Mouse (Mus musculus) MEL (cell line): ENCODE measurements around the gene Nr2f2. TPM values are rescaled to one million over a fixed set of nuclear protein-coding genes. Genes with fewer than 3 reads are reported as not detected.

Source experiments
- DNase-seq: peaks from one replicate; pipeline ENCODE4 v3.0.0; 2011; ENCODE audit warnings: low read depth, low spot score
- H3K27ac ChIP-seq: 2 replicates; pipeline ENCODE4 v1.5.1; 2012; ENCODE audit warnings: low read depth, mild to moderate bottlenecking, control low read depth, low read length, moderate library complexity; ENCODE audit not compliant: control insufficient read depth
- H3K27me3 ChIP-seq, 2 experiments: fragments of 150-350 bp in 1 of 2; sonication (generic) in 1 of 2; 2 replicates each; pipeline ENCODE4 v1.6.1; 2012; ENCODE audit warnings: low read length in 2 of 2, mild to moderate bottlenecking in 2 of 2, improper control_type of control experiment in 1 of 2, moderate library complexity in 1 of 2; ENCODE audit not compliant: insufficient read depth in 2 of 2, control insufficient read depth in 1 of 2
- H3K36me3 ChIP-seq, 2 experiments: 2 replicates each; pipeline ENCODE4 v1.6.1; 2012 to 2014; ENCODE audit warnings: low read length in 2 of 2, improper control_type of control experiment in 1 of 2, inconsistent platforms in 1 of 2, mild to moderate bottlenecking in 1 of 2; ENCODE audit not compliant: insufficient read depth in 2 of 2, control insufficient read depth in 1 of 2
- H3K4me1 ChIP-seq, 2 experiments: fragments of 150-350 bp in 1 of 2; sonication (generic) in 1 of 2; 2 replicates each; pipeline ENCODE4 v1.6.1; 2012; ENCODE audit warnings: low read length in 2 of 2, improper control_type of control experiment in 1 of 2, mild to moderate bottlenecking in 1 of 2; ENCODE audit not compliant: insufficient read depth in 2 of 2, control insufficient read depth in 1 of 2
- H3K4me3 ChIP-seq, 2 experiments: fragments of 150-350 bp in 1 of 2; sonication (generic) in 1 of 2; 2 replicates each; pipeline ENCODE4 v1.5.1; 2012; ENCODE audit warnings: low read depth in 2 of 2, low read length in 2 of 2, mild to moderate bottlenecking in 2 of 2, moderate library complexity in 2 of 2, control low read depth in 1 of 2, improper control_type of control experiment in 1 of 2; ENCODE audit not compliant: control insufficient read depth in 1 of 2, insufficient read depth in 1 of 2
- H3K79me2 ChIP-seq: 2 replicates; pipeline ENCODE4 v1.6.1; 2012; ENCODE audit warnings: mild to moderate bottlenecking, low read length, moderate library complexity; ENCODE audit not compliant: control insufficient read depth, poor library complexity, insufficient read depth
- H3K9ac ChIP-seq: 2 replicates; pipeline ENCODE4 v1.6.1; 2012; ENCODE audit warnings: low read depth, mild to moderate bottlenecking, control low read depth, low read length, moderate library complexity; ENCODE audit not compliant: control insufficient read depth, poor library complexity, severe bottlenecking
- H3K9me3 ChIP-seq: fragments of 150-350 bp; sonication (generic); replicated peaks from 2 replicates; pipeline ENCODE4 v1.6.1; 2012; ENCODE audit warnings: mild to moderate bottlenecking, low read length, improper control_type of control experiment, moderate library complexity; ENCODE audit not compliant: insufficient read depth
- CHD1 ChIP-seq: IDR thresholded peaks from 2 replicates; pipeline ENCODE4 v1.6.1; 2012; ENCODE audit warnings: low read depth, mild to moderate bottlenecking, inconsistent platforms, low read length, improper control_type of control experiment
- CHD2 ChIP-seq: IDR thresholded peaks from 2 replicates; pipeline ENCODE4 v1.6.1; 2011; ENCODE audit warnings: low read length, improper control_type of control experiment
- E2F4 ChIP-seq: IDR thresholded peaks from 2 replicates; pipeline ENCODE4 v1.6.1; 2011; ENCODE audit warnings: low read depth, low read length, improper control_type of control experiment, borderline replicate concordance
- ELF1 ChIP-seq: IDR thresholded peaks from 2 replicates; pipeline ENCODE4 v1.6.1; 2014; ENCODE audit warnings: low read depth, mild to moderate bottlenecking, inconsistent platforms, low read length, improper control_type of control experiment, moderate library complexity
- GABPA ChIP-seq: IDR thresholded peaks from 2 replicates; pipeline ENCODE4 v1.6.1; 2012; ENCODE audit warnings: low read depth, mild to moderate bottlenecking, inconsistent platforms, low read length, improper control_type of control experiment, moderate library complexity
- HCFC1 ChIP-seq: IDR thresholded peaks from 2 replicates; pipeline ENCODE4 v1.6.1; 2012; ENCODE audit warnings: low read depth, mild to moderate bottlenecking, inconsistent platforms, low read length, improper control_type of control experiment, moderate library complexity
- JUND ChIP-seq: IDR thresholded peaks from 2 replicates; pipeline ENCODE4 v1.6.1; 2011; ENCODE audit warnings: low read depth, mild to moderate bottlenecking, improper control_type of control experiment, low read length
- KAT2A ChIP-seq: conservative IDR thresholded peaks from 2 replicates; pipeline ENCODE4 v1.6.1; 2012; ENCODE audit warnings: low read depth, low read length, improper control_type of control experiment, inconsistent platforms
- MAFK ChIP-seq: IDR thresholded peaks from 2 replicates; pipeline ENCODE4 v1.6.1; 2011; ENCODE audit warnings: low read depth, mild to moderate bottlenecking, low read length, improper control_type of control experiment, borderline replicate concordance
- MAX ChIP-seq: IDR thresholded peaks from 2 replicates; pipeline ENCODE4 v1.6.1; 2011; ENCODE audit warnings: low read length, improper control_type of control experiment
- MAZ ChIP-seq: IDR thresholded peaks from 2 replicates; pipeline ENCODE4 v1.6.1; 2012; ENCODE audit warnings: low read depth, mild to moderate bottlenecking, inconsistent platforms, low read length, improper control_type of control experiment
- MEF2A ChIP-seq: IDR thresholded peaks from 2 replicates; pipeline ENCODE4 v1.6.1; 2014; ENCODE audit warnings: low read depth, mild to moderate bottlenecking, inconsistent platforms, low read length, improper control_type of control experiment; ENCODE audit not compliant: poor library complexity, insufficient replicate concordance, severe bottlenecking; ENCODE audit errors: extremely low read depth
- MYB ChIP-seq: IDR thresholded peaks from 2 replicates; pipeline ENCODE4 v1.6.1; 2011; ENCODE audit warnings: mild to moderate bottlenecking, low read depth, low read length, improper control_type of control experiment
- NRF1 ChIP-seq: IDR thresholded peaks from 2 replicates; pipeline ENCODE4 v1.6.1; 2014; ENCODE audit warnings: low read depth, mild to moderate bottlenecking, inconsistent platforms, low read length, improper control_type of control experiment, moderate library complexity; ENCODE audit not compliant: poor library complexity, insufficient read depth, severe bottlenecking
- POLR2A ChIP-seq, 2 experiments: IDR thresholded peaks; 2 replicates each; pipeline ENCODE4 v1.6.1; 2011 to 2012; ENCODE audit warnings: low read length in 2 of 2, mild to moderate bottlenecking in 2 of 2, control low read depth in 1 of 2, improper control_type of control experiment in 1 of 2, low read depth in 1 of 2, moderate library complexity in 1 of 2; ENCODE audit not compliant: control insufficient read depth in 1 of 2, insufficient read depth in 1 of 2, poor library complexity in 1 of 2
- POLR2AphosphoS2 ChIP-seq: IDR thresholded peaks from 2 replicates; pipeline ENCODE4 v1.6.1; 2011; ENCODE audit warnings: low read length, improper control_type of control experiment
- RAD21 ChIP-seq: IDR thresholded peaks from 2 replicates; pipeline ENCODE4 v1.6.1; 2011; ENCODE audit warnings: mild to moderate bottlenecking, low read depth, low read length, improper control_type of control experiment
- RCOR1 ChIP-seq: IDR thresholded peaks from 2 replicates; pipeline ENCODE4 v1.6.1; 2012; ENCODE audit warnings: low read depth, mild to moderate bottlenecking, inconsistent platforms, low read length, improper control_type of control experiment
- SIN3A ChIP-seq: IDR thresholded peaks from 2 replicates; pipeline ENCODE4 v1.6.1; 2012; ENCODE audit warnings: low read length, improper control_type of control experiment, inconsistent platforms
- TCF12 ChIP-seq: IDR thresholded peaks from 2 replicates; pipeline ENCODE4 v1.6.1; 2014; ENCODE audit warnings: low read depth, mild to moderate bottlenecking, inconsistent platforms, low read length, improper control_type of control experiment, moderate library complexity
- USF1 ChIP-seq: IDR thresholded peaks from 2 replicates; pipeline ENCODE4 v1.6.1; 2014; ENCODE audit warnings: low read depth, mild to moderate bottlenecking, inconsistent platforms, low read length, improper control_type of control experiment, moderate library complexity
- ZC3H11A ChIP-seq: IDR thresholded peaks from 2 replicates; pipeline ENCODE4 v1.6.1; 2012; ENCODE audit warnings: low read depth, mild to moderate bottlenecking, inconsistent platforms, low read length, improper control_type of control experiment
- ZKSCAN1 ChIP-seq: IDR thresholded peaks from 2 replicates; pipeline ENCODE4 v1.6.1; 2012; ENCODE audit warnings: low read depth, mild to moderate bottlenecking, inconsistent platforms, low read length, improper control_type of control experiment, moderate library complexity
- ZMIZ1 ChIP-seq: IDR thresholded peaks from 2 replicates; pipeline ENCODE4 v1.6.1; 2012; ENCODE audit warnings: low read depth, mild to moderate bottlenecking, inconsistent platforms, low read length, improper control_type of control experiment, moderate library complexity
- polyA plus RNA-seq, 2 experiments: library from polyadenylated mRNA; stranded (reverse) in 1 of 2; unstranded in 1 of 2; fragments of >175 nt in 1 of 2; fragments of >200 nt in 1 of 2; gene quantifications; 2 replicates each; pipeline versions ENCODE4 v1.2.1 to v1.2.4; 2012; ENCODE audit warnings: low replicate concordance in 2 of 2, low read depth in 1 of 2; ENCODE audit not compliant: insufficient read length in 2 of 2, insufficient read depth in 1 of 2, missing spikeins in 1 of 2
- total RNA-seq: library from RNA; depleted of rRNA; stranded (reverse); fragments of 300-350 nt; gene quantifications from 2 replicates; pipeline ENCODE4 v1.2.3, GENCODE M21; 2012

Gene Nr2f2
- total and polyA plus RNA-seq, 3 experiments, result not detected

- no peak overlapping the region for H3K9ac ChIP-seq
- H3K4me1 ChIP-seq, result no peaks in the 10 kb centered on the region
- no peak for DNase-seq
- no peak overlapping the region for H3K4me3 ChIP-seq
- H3K9me3 ChIP-seq, result no peaks in the 10 kb centered on the region
- H3K27me3 ChIP-seq, result no peaks in the 10 kb centered on the region
- no peak overlapping the region for H3K27ac ChIP-seq
- no peaks in the 10 kb centered on the region for H3K36me3 ChIP-seq
- TF ChIP-seq SIN3A (no peak), ZC3H11A (no peak), ZKSCAN1 (no peak), MAX (no peak), KAT2A (no peak), ZMIZ1 (no peak), USF1 (no peak), E2F4 (no peak), CHD2 (no peak), MEF2A (no peak), RCOR1 (no peak), NRF1 (no peak), POLR2A (IDR thresholded peaks at IDR 0.05; ENCODE audit: control insufficient read depth in 1 of 2, insufficient read depth in 1 of 2, low read depth in 1 of 2, low read length in 2 of 2, poor library complexity in 1 of 2) (no peak), CHD1 (no peak), ELF1 (no peak), TCF12 (no peak), JUND (no peak)
- H3K79me2 ChIP-seq, result no peaks in the 10 kb centered on the region
These were observed 23.1 kb downstream of the Nr2f2 start for GRCm38 (mm10) chr7:70343426-70343825.

- no peak for DNase-seq
These were observed 23.8 kb downstream of the Nr2f2 start for GRCm38 (mm10) chr7:70342771-70343170.

More at GRCm38 (mm10) chr7:70342771-70343170, 23.8 kb downstream of the Nr2f2 start:
- Histone ChIP-seq H3K9me3 (no peaks in the 10 kb centered on the region), H3K79me2 (no peaks in the 10 kb centered on the region), H3K27me3 (no peaks in the 10 kb centered on the region), H3K4me1 (no peaks in the 10 kb centered on the region), H3K36me3 (no peaks in the 10 kb centered on the region), H3K27ac (no peak overlapping the region), H3K9ac (no peak overlapping the region), H3K4me3 (no peak overlapping the region)
- TF ChIP-seq RAD21 (no peak), GABPA (no peak), CHD1 (no peak), MAZ (no peak), MYB (no peak), POLR2AphosphoS2 (no peak), E2F4 (no peak), MAFK (no peak), HCFC1 (no peak), NRF1 (no peak), SIN3A (no peak), ZC3H11A (no peak)
